Mouse (Mus musculus) pancreas, adult 10 weeks (tissue): ENCODE results near the gene Slc46a3. TPM values are rescaled to one million over a fixed set of nuclear protein-coding genes. Genes with fewer than 3 reads are reported as not detected.

Experiments
- polyA plus RNA-seq: library from polyadenylated mRNA; stranded (reverse); fragments of 350-450 nt; fragmentation: Illumina TruSeq; extraction: RNeasy Lipid Tissue Mini Kit (QIAGEN cat#74804); gene quantifications from one replicate; pipeline ENCODE4 v1.2.3, GENCODE M21; 2015; ENCODE audit warnings: low read depth, low replicate concordance; ENCODE audit not compliant: insufficient read depth

The Slc46a3 gene
- 6.4 TPM for polyA plus RNA-seq

GRCm38 (mm10) chr5:147894455-147895076, at the start of gene Slc46a3:
Slc46a3 (minus strand) TSS chr5:147894815.

GRCm38 (mm10) chr5:147860449-147861261, 34.0 kb downstream of the Slc46a3 start, which contains the start of gene Pomp:
Pomp (plus strand) TSS chr5:147860461.

Other genes with a start within 250 kb of the Slc46a3 start
- 39.6 TPM for gene Flt1, start 168.8 kb downstream of the Slc46a3 start, polyA plus RNA-seq
- 12.9 TPM for gene Pomp, start 34.4 kb downstream of the Slc46a3 start, polyA plus RNA-seq
- 1.1 TPM for gene Mtus2, start 62.5 kb upstream of the Slc46a3 start, polyA plus RNA-seq